Mouse (Mus musculus): Measurements from ENCODE around the gene Ccdc115. TPM values are rescaled to one million over a fixed set of nuclear protein-coding genes. Genes with fewer than 3 reads are reported as not detected.
A peak's percentile ranks its signal among the peaks of the same experiment; 100 is the strongest.

The Ccdc115 gene
- polyA plus RNA-seq, 1 experiment = 17.1 TPM

GRCm38 (mm10) chr1:34464310-34464817 lies 24.9 kb upstream of the Ccdc115 start:
- TF ChIP-seq E2F4 (IDR thresholded peaks at IDR 0.05; ENCODE audit: insufficient read depth) (no peak), MAX (IDR thresholded peaks at IDR 0.05; ENCODE audit: low read depth) (no peak), TCF3 (IDR thresholded peaks at IDR 0.05; ENCODE audit: insufficient read length, low read depth) (no peak), REST (IDR thresholded peaks at IDR 0.05; ENCODE audit: insufficient read depth, insufficient read length) (no peak), SRF (IDR thresholded peaks at IDR 0.05; ENCODE audit: control insufficient read depth, insufficient read length, low read depth) (no peak), USF1 (IDR thresholded peaks at IDR 0.05; ENCODE audit: low read depth) (no peak), POLR2A (IDR thresholded peaks at IDR 0.05; ENCODE audit: insufficient read length, low read depth) (no peak), MYOG (IDR thresholded peaks at IDR 0.05; ENCODE audit: control insufficient read depth in 1 of 3, insufficient read depth in 1 of 3, insufficient read length in 2 of 3, low read depth in 2 of 3) (no peak), TCF12 (IDR thresholded peaks at IDR 0.05; ENCODE audit: insufficient read depth, poor library complexity, severe bottlenecking) (no peak), POLR2AphosphoS2 (IDR thresholded peaks at IDR 0.05; ENCODE audit: insufficient read length, low read depth) (no peak), CEBPB (IDR thresholded peaks at IDR 0.05; ENCODE audit: insufficient read depth, poor library complexity, severe bottlenecking) (no peak), MYOD1 (IDR thresholded peaks at IDR 0.05; ENCODE audit: control insufficient read depth in 1 of 3, insufficient read length in 2 of 3, low read depth in 2 of 3) (no peak)
- Histone ChIP-seq H3ac (ENCODE audit: control insufficient read depth, insufficient read length) (no peak overlapping the region), H3K27me3 (ENCODE audit: control insufficient read depth, insufficient read depth, insufficient read length) (peaks cover 2% of the 10 kb centered on the region), H3K4me3 (no peak overlapping the region), H3K36me3 (ENCODE audit: control insufficient read depth, insufficient read depth) (no peaks in the 10 kb centered on the region), H3K4me2 (ENCODE audit: low read depth) (no peak overlapping the region), H3K79me2 (ENCODE audit: control insufficient read depth, insufficient read depth) (no peaks in the 10 kb centered on the region)

GRCm38 (mm10) chr1:34462766-34463165 lies 23.3 kb upstream of the Ccdc115 start:
- Histone ChIP-seq H3K36me3 (ENCODE audit: control insufficient read depth, insufficient read depth) (no peaks in the 10 kb centered on the region), H3K4me2 (ENCODE audit: low read depth) (no peak overlapping the region), H3K79me2 (ENCODE audit: control insufficient read depth, insufficient read depth) (no peaks in the 10 kb centered on the region), H3K4me3 (no peak overlapping the region), H3K27me3 (ENCODE audit: control insufficient read depth, insufficient read depth, insufficient read length) (peaks cover 8% of the 10 kb centered on the region), H3ac (ENCODE audit: control insufficient read depth, insufficient read length) (no peak overlapping the region)
- TF ChIP-seq POLR2AphosphoS2 (IDR thresholded peaks at IDR 0.05; ENCODE audit: insufficient read length, low read depth) (no peak), USF1 (IDR thresholded peaks at IDR 0.05; ENCODE audit: low read depth) (no peak), E2F4 (IDR thresholded peaks at IDR 0.05; ENCODE audit: insufficient read depth) (no peak), REST (IDR thresholded peaks at IDR 0.05; ENCODE audit: insufficient read depth, insufficient read length) (no peak), TCF12 (IDR thresholded peaks at IDR 0.05; ENCODE audit: insufficient read depth, poor library complexity, severe bottlenecking) (no peak), CEBPB (IDR thresholded peaks at IDR 0.05; ENCODE audit: insufficient read depth, poor library complexity, severe bottlenecking) (no peak), POLR2A (IDR thresholded peaks at IDR 0.05; ENCODE audit: insufficient read length, low read depth) (no peak), SRF (IDR thresholded peaks at IDR 0.05; ENCODE audit: control insufficient read depth, insufficient read length, low read depth) (no peak), MYOD1 (IDR thresholded peaks at IDR 0.05; ENCODE audit: control insufficient read depth in 1 of 3, insufficient read length in 2 of 3, low read depth in 2 of 3) (no peak), MYOG (IDR thresholded peaks at IDR 0.05; ENCODE audit: control insufficient read depth in 1 of 3, insufficient read depth in 1 of 3, insufficient read length in 2 of 3, low read depth in 2 of 3) (no peak), MAX (IDR thresholded peaks at IDR 0.05; ENCODE audit: low read depth) (no peak), TCF3 (IDR thresholded peaks at IDR 0.05; ENCODE audit: insufficient read length, low read depth) (no peak)

DNA sequence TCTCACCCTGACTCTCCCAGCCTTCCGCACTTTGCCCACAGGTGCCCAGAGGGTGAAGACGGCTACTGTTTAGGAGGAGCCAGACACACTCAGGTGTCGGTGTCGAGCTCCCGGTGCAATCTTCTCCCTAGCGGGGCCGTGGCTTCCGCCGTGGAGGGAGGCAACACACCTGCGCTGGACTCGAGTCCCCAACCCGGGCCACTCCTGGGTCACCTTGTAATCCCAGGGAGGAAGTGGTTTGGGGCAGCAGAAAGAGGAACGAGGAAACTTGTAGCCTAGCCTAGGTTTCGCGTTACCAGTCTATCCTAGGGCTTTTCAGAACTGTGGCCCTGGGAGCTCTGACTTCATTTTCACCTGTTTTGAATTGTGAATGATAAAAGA lies 20.6 kb upstream of the Ccdc115 start:
- Histone ChIP-seq H3K27me3 (ENCODE audit: control insufficient read depth, insufficient read depth, insufficient read length) (peaks cover 22% of the 10 kb centered on the region), H3K4me3 (peak overlapping the region; percentile 21), H3ac (ENCODE audit: control insufficient read depth, insufficient read length) (no peak overlapping the region), H3K79me2 (ENCODE audit: control insufficient read depth, insufficient read depth) (no peaks in the 10 kb centered on the region), H3K4me2 (ENCODE audit: low read depth) (peak overlapping the region; percentile 99), H3K36me3 (ENCODE audit: control insufficient read depth, insufficient read depth) (no peaks in the 10 kb centered on the region)
- no peak for TF ChIP-seq REST (IDR thresholded peaks at IDR 0.05; ENCODE audit: insufficient read depth, insufficient read length)
- TF ChIP-seq CEBPB (IDR thresholded peaks at IDR 0.05; ENCODE audit: insufficient read depth, poor library complexity, severe bottlenecking) = no peak
- no peak for TF ChIP-seq POLR2A (IDR thresholded peaks at IDR 0.05; ENCODE audit: insufficient read length, low read depth)
- TF ChIP-seq POLR2AphosphoS2 (IDR thresholded peaks at IDR 0.05; ENCODE audit: insufficient read length, low read depth) = no peak
- no peak for TF ChIP-seq SRF (IDR thresholded peaks at IDR 0.05; ENCODE audit: control insufficient read depth, insufficient read length, low read depth)
- TF ChIP-seq MAX (IDR thresholded peaks at IDR 0.05; ENCODE audit: low read depth) = no peak
- no peak for TF ChIP-seq USF1 (IDR thresholded peaks at IDR 0.05; ENCODE audit: low read depth)
- no peak for TF ChIP-seq E2F4 (IDR thresholded peaks at IDR 0.05; ENCODE audit: insufficient read depth)
- no peak for TF ChIP-seq MYOG (IDR thresholded peaks at IDR 0.05; ENCODE audit: control insufficient read depth in 1 of 3, insufficient read depth in 1 of 3, insufficient read length in 2 of 3, low read depth in 2 of 3)
- TF ChIP-seq TCF12 (IDR thresholded peaks at IDR 0.05; ENCODE audit: insufficient read depth, poor library complexity, severe bottlenecking) = no peak
- no peak for TF ChIP-seq TCF3 (IDR thresholded peaks at IDR 0.05; ENCODE audit: insufficient read length, low read depth)
- TF ChIP-seq MYOD1 (IDR thresholded peaks at IDR 0.05; ENCODE audit: control insufficient read depth in 1 of 3, insufficient read length in 2 of 3, low read depth in 2 of 3) = no peak

DNA sequence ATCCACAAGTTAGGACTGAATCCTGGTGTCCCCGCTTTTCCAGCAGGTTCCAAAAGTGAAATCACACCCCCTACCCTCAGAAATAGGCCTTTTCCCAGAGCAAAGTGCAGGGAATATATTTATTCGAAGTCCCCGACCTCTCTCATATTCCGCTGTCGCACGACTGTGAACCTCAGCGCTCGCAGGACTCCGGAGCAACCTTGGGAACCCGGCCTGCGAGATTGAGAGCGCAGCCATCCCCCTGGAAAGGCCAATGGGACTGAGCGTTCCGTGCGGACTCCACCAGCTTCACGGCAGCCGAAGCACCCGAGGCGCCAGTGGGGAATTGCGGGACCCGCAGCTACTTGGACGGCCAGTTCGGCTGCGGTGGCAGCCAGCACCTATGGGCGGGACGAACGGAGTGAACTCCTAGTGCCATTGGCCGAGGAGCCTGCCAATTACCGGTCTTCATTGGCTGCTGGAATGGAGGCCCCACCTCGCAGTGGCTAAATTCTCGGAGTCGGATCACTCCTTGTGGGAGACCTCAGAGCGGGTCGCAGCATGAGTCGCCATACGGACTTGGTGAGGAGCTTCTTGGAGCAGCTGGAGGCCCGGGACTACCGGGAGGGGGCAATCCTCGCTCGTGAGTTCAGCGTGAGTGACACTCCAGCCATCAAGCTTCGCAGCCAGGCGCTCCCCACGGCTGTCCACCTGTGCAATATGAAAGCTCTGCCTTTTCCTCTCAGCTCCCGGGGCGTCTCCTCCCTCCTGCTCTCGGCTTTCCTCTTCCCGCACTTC lies 20.0 kb upstream of the Ccdc115 start, which contains the start of gene Ptpn18:
Ptpn18 (plus strand) TSS at position 479 of the 777 bp plus-strand sequence.
- Histone ChIP-seq H3K79me2 (ENCODE audit: control insufficient read depth, insufficient read depth) (no peaks in the 10 kb centered on the region), H3ac (ENCODE audit: control insufficient read depth, insufficient read length) (no peak within 1 kb of the TSS), H3K27me3 (ENCODE audit: control insufficient read depth, insufficient read depth, insufficient read length) (peaks cover 22% of the 10 kb centered on the region), H3K4me3 (peak within 1 kb of the TSS; percentile 21), H3K4me2 (ENCODE audit: low read depth) (peak within 1 kb of the TSS; percentile 99), H3K36me3 (ENCODE audit: control insufficient read depth, insufficient read depth) (no peaks in the 10 kb centered on the region)
- TF ChIP-seq MYOG (IDR thresholded peaks at IDR 0.05; ENCODE audit: control insufficient read depth in 1 of 3, insufficient read depth in 1 of 3, insufficient read length in 2 of 3, low read depth in 2 of 3) = peak in 1 of 3 experiments; percentile 14
- TF ChIP-seq POLR2AphosphoS2 (IDR thresholded peaks at IDR 0.05; ENCODE audit: insufficient read length, low read depth) = no peak

All from myocyte (in vitro differentiated cells).